Mouse (Mus musculus) lung, embryonic 15.5 days (tissue): ENCODE data around the gene Lrrc23. TPM values are rescaled to one million over a fixed set of nuclear protein-coding genes. Genes with fewer than 3 reads are reported as not detected.

Source experiments
- ATAC-seq: fragments of 200-750 bp; cut with Nextera tagmentation; 2 replicates; pipeline ENCODE4 v1.8.0; 2017; ENCODE audit warnings: moderate number of reproducible peaks, borderline replicate concordance; ENCODE audit not compliant: low FRiP score, low TSS enrichment; ENCODE audit errors: extremely low read depth
- H3K27ac ChIP-seq: fragments of 300-500 bp; sonication (generic); 2 replicates; pipeline ENCODE4 v1.5.1; 2015; ENCODE audit warnings: moderate library complexity, mild to moderate bottlenecking, inconsistent platforms
- H3K27me3 ChIP-seq: fragments of 300-500 bp; sonication (generic); 2 replicates; pipeline ENCODE4 v1.6.1; 2015; ENCODE audit warnings: inconsistent platforms
- H3K36me3 ChIP-seq: fragments of 300-500 bp; sonication (generic); 2 replicates; pipeline ENCODE4 v1.6.1; 2015; ENCODE audit warnings: inconsistent platforms
- H3K4me1 ChIP-seq: fragments of 300-500 bp; sonication (generic); 2 replicates; pipeline ENCODE4 v1.6.1; 2015; ENCODE audit warnings: inconsistent platforms
- H3K4me2 ChIP-seq: fragments of 300-500 bp; sonication (generic); 2 replicates; pipeline ENCODE4 v1.6.1; 2015; ENCODE audit warnings: inconsistent platforms, mild to moderate bottlenecking, moderate library complexity
- H3K4me3 ChIP-seq: fragments of 300-500 bp; sonication (generic); 2 replicates; pipeline ENCODE4 v1.5.1; 2015; ENCODE audit warnings: mild to moderate bottlenecking, inconsistent platforms
- H3K9ac ChIP-seq: fragments of 300-500 bp; sonication (generic); 2 replicates; pipeline ENCODE4 v1.6.1; 2015; ENCODE audit warnings: inconsistent platforms
- H3K9me3 ChIP-seq: fragments of 300-500 bp; sonication (generic); 2 replicates; pipeline ENCODE4 v1.6.1; 2016; ENCODE audit warnings: inconsistent platforms
- WGBS: fragments of 180-500 bp; shearing (Covaris S2); methylation state at CpG from one replicate; pipeline ENCODE4 v1.1.7; 2015; 5-methylcytosine and 5-hydroxymethylcytosine counted together
- polyA plus RNA-seq: library from polyadenylated mRNA; unstranded; fragments of >200 nt; fragmentation: Nextera tagmentation; extraction: Ambion mirVana; gene quantifications from 2 replicates; pipeline ENCODE4 v1.2.1, GENCODE M21; 2015

Gene Lrrc23
- polyA plus RNA-seq, 1 experiment from 2014 or later: 11.7 TPM

DNA sequence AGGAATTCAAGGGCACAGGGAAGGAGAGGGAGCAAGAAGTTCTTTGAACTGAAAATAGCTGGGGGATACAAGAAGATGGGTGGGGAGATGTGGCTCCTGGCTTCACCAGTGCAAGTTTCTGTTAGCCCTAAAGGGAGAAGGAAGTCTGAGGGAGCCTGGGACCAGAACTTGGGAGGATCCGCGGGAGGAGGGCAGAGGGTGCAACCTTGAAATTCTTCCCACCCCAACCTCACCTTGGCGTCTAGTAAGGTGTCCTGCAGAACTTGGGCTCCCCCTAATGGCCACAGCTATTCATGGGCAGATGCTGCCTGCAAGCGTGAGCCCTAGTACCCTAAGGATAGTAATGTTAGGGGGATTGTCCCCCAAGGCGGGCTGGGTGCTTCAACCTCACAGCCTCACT, 20.3 kb downstream of the Lrrc23 start:
- peak overlapping the region; percentile 92; the same call in 1 of the 2 replicates for H3K9ac ChIP-seq
- H3K4me1 ChIP-seq: peaks cover 39% of the 10 kb centered on the region
- ATAC-seq: no peak

GRCm38 (mm10) chr6:124758849-124759232, 20.7 kb downstream of the Lrrc23 start:
- Histone ChIP-seq H3K9ac (peak overlapping the region; percentile 92; the same call in 1 of the 2 replicates), H3K9me3 (no peaks in the 10 kb centered on the region), H3K27ac (peak overlapping the region; percentile 99), H3K4me1 (peaks cover 43% of the 10 kb centered on the region), H3K4me3 (peak overlapping the region; percentile 86), H3K4me2 (peak overlapping the region; percentile 79), H3K36me3 (no peaks in the 10 kb centered on the region), H3K27me3 (peaks cover 3% of the 10 kb centered on the region; the same call in 1 of the 2 replicates)
- no peak for ATAC-seq
- WGBS: 52% methylated on average over 2 of the region's 2 CpGs

More for the DNA sequence above, 20.3 kb downstream of the Lrrc23 start:
- Histone ChIP-seq H3K27ac (peak overlapping the region; percentile 99), H3K4me3 (peak overlapping the region; percentile 11), H3K27me3 (peaks cover 3% of the 10 kb centered on the region; the same call in 1 of the 2 replicates), H3K36me3 (no peaks in the 10 kb centered on the region), H3K9me3 (no peaks in the 10 kb centered on the region), H3K4me2 (peak overlapping the region; percentile 79)
- 5% methylated on average over 5 of the region's 5 CpGs for WGBS

- ATAC-seq: peak; percentile 50; the same call in 1 of the 2 replicates
- 19% methylated on average over 5 of the region's 5 CpGs for WGBS
Observed at GRCm38 (mm10) chr6:124757909-124758848, 21.3 kb downstream of the Lrrc23 start.

GRCm38 (mm10) chr6:124757351-124757880, 22.1 kb downstream of the Lrrc23 start:
- Histone ChIP-seq H3K27me3 (no peaks in the 10 kb centered on the region), H3K4me2 (peak overlapping the region; percentile 79), H3K9me3 (no peaks in the 10 kb centered on the region), H3K4me1 (peaks cover 49% of the 10 kb centered on the region), H3K27ac (peak overlapping the region; percentile 99), H3K9ac (peak overlapping the region; percentile 92), H3K4me3 (peak overlapping the region; percentile 86), H3K36me3 (0 out of 2 replicates have a peak, but pooled peaks cover 4% of the 10 kb centered on the region)
- no peak for ATAC-seq
- WGBS: 5% methylated on average over 5 of the region's 5 CpGs

More at GRCm38 (mm10) chr6:124757909-124758848, 21.3 kb downstream of the Lrrc23 start:
- peak overlapping the region; percentile 79 for H3K4me2 ChIP-seq
- H3K4me3 ChIP-seq: peak overlapping the region; percentile 86
- H3K27me3 ChIP-seq: no peaks in the 10 kb centered on the region
- H3K36me3 ChIP-seq: 0 out of 2 replicates have a peak, but pooled peaks cover 1% of the 10 kb centered on the region
- peak overlapping the region; percentile 99 for H3K27ac ChIP-seq
- H3K4me1 ChIP-seq: peaks cover 49% of the 10 kb centered on the region
- no peaks in the 10 kb centered on the region for H3K9me3 ChIP-seq
- peak overlapping the region; percentile 92 for H3K9ac ChIP-seq

DNA sequence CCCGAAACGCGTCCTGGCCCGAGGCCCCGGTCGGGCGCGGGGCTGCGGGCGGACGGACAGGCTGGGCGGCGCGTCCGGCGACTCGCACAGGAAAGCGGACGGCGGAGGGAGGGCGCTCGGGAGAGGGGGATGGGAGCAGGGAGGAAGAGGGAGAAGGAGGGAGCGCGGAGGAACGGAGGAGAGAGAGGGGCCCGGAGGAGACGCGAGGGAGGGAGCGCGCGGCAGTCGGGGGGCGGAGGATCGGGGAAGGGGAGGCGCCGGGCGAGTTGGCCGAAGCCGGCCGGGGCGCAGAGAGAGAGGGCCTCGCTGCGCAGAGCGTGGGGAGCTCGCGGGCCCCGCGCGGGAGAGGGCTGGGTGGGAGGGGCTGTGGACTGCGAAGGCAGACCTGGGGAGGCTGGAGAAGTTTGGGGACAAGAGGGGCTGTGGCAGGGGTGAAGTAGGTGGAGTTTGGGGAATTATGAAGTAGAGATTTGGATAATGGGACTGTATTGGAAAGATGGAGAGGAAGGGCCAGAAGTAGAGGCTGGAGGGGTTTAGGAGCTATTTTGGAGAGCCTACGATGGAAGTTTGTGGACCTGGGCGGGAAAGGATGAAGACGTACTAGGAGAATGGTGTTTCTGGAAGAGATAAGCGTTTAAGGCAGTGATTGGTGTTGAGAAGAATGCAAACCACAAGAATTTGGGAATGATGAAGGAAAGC, 22.7 kb downstream of the Lrrc23 start:
- peak overlapping the region; percentile 99 for H3K27ac ChIP-seq
- H3K36me3 ChIP-seq: 0 out of 2 replicates have a peak, but pooled peaks cover 4% of the 10 kb centered on the region
- peak overlapping the region; percentile 92 for H3K9ac ChIP-seq
- H3K27me3 ChIP-seq: no peaks in the 10 kb centered on the region
- 2% methylated on average over 44 of the region's 54 CpGs for WGBS
- peak overlapping the region; percentile 86 for H3K4me3 ChIP-seq
- peaks cover 49% of the 10 kb centered on the region for H3K4me1 ChIP-seq
- peak overlapping the region; percentile 79 for H3K4me2 ChIP-seq
- ATAC-seq: peak; percentile 79
- no peaks in the 10 kb centered on the region for H3K9me3 ChIP-seq

DNA sequence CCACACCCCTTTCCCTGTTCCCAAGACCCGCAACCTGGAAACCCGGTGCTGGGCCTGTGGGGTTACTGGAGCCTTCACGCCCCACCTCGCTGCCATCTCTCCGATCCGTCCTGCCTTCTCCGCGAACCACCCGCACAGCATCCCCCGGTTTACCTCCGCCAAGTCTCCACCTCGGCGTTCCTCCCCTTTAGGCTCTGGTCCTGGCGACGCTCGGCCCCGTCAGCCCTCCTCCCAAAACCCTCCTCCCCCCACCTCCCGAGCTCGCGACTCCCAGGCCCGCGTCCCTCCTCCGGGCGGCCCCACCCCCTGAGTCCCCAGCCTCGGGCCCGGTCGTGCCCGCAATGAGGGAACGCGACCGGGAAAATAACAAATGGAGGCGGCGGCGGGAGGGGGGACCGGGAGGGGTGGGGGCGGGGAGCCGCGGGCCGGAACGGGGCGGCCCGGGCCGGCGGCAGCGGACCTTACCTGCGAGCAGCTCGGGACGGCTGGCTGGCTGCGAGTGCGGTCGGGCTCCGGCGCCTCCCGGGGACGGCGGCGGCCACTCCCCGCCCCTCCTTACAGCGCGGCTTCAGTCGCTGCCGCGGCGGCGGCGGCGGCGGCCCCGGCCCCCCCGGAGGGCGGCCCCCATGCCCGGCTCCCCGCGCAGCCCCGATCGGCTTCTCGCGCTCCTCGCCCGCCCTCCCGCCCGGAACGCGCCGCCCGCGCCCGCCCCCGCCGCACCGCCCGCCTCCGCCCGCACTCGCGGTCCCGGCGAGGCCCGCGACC, 23.5 kb downstream of the Lrrc23 start, which contains the start of the genes Gm45234 and Atn1:
Gene Gm45234 (minus strand): TSS at position 191 of the 765 bp plus-strand sequence.
Gene Atn1 (minus strand): TSS at position 694 of the 765 bp plus-strand sequence.
- peak within 1 kb of the TSS; percentile 79 for H3K4me2 ChIP-seq
- H3K9ac ChIP-seq: peak within 1 kb of the TSS; percentile 92
- ATAC-seq: peak; percentile 72
- H3K9me3 ChIP-seq: no peaks in the 10 kb centered on the region
- H3K27ac ChIP-seq: peak within 1 kb of the TSS; percentile 99
- whole genome bisulfite sequencing: under 1% methylated on average over 50 of the region's 100 CpGs
- 0 out of 2 replicates have a peak, but pooled peaks cover 4% of the 10 kb centered on the region for H3K36me3 ChIP-seq
- peaks cover 49% of the 10 kb centered on the region for H3K4me1 ChIP-seq
- peak within 1 kb of the TSS; percentile 86 for H3K4me3 ChIP-seq
- H3K27me3 ChIP-seq: no peaks in the 10 kb centered on the region

DNA sequence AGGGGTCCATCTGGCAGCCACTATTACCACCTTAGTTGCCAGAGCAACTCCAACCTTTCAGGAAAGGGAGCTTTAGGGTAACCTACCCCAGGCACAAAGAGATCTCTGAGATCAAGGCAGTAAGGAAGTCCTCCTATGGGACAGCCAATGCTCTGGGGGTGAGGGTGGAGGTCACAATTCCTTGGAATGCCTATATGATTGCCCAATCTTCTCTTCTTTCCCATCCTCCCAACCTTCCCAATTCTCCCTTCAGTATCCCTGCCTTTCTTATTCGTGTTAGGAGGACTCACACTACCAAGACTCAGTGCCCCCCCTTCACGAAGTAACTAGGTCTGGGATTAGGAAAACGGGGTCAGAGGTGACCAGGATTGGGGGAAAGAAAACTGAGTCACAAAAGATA, 24.2 kb downstream of the Lrrc23 start:
- H3K27me3 ChIP-seq: no peaks in the 10 kb centered on the region
- H3K4me3 ChIP-seq: peak overlapping the region; percentile 86
- H3K27ac ChIP-seq: peak overlapping the region; percentile 99
- peaks cover 49% of the 10 kb centered on the region for H3K4me1 ChIP-seq
- WGBS: 2% methylated on average over 3 of the region's 3 CpGs
- H3K4me2 ChIP-seq: peak overlapping the region; percentile 79
- ATAC-seq: no peak
- no peaks in the 10 kb centered on the region for H3K9me3 ChIP-seq
- H3K36me3 ChIP-seq: 0 out of 2 replicates have a peak, but pooled peaks cover 4% of the 10 kb centered on the region
- peak overlapping the region; percentile 92 for H3K9ac ChIP-seq

DNA sequence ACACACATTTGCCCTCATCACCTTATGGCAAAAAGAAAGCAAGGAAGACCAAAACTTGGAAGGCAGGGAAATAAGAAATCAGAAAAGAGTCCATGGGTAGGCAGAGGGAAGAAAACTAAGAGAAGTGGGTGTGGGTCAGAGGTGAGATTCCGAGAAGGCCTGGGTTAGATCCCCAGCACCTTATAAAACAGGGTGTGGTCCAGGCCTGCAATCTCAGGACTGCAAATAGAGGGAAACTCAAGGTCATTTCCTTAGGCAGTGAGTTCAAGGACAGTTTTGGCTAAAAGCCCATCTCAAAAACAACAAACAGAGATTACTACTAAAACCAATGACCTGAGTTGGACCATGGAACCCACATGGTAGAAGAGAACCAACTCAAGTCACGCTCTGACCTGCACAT, 25.7 kb downstream of the Lrrc23 start:
- 78% methylated on average over 2 of the region's 2 CpGs for WGBS
- no peak for ATAC-seq
- Histone ChIP-seq H3K27me3 (no peaks in the 10 kb centered on the region), H3K4me2 (no peak overlapping the region), H3K36me3 (peaks cover 12% of the 10 kb centered on the region; the same call in 1 of the 2 replicates), H3K27ac (no peak overlapping the region), H3K9me3 (no peaks in the 10 kb centered on the region), H3K4me3 (no peak overlapping the region), H3K9ac (no peak overlapping the region), H3K4me1 (peaks cover 41% of the 10 kb centered on the region)

DNA sequence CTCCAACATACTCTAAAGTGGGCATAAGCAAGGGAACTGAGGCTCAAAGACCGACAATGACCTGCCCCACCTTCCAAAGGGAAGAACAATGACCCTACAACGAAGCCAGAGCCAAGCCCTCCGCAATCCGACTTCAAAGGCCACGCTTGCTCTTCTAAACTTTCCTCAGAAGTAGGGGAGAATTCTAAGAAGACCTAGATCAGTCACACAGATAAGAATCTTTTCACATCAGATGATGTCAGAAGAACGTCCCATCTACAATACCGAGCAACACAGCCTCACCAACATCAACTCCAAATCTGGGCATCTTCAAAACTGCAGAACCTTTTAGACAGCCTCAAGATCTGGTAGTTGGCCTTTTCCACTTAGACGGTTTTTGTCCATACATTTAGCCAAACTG, 29.1 kb downstream of the Lrrc23 start:
- WGBS: 82% methylated on average over 8 of the region's 8 CpGs
- Histone ChIP-seq H3K9me3 (no peaks in the 10 kb centered on the region), H3K36me3 (peaks cover 37% of the 10 kb centered on the region), H3K4me3 (no peak overlapping the region), H3K9ac (no peak overlapping the region), H3K4me1 (peaks cover 36% of the 10 kb centered on the region), H3K27ac (no peak overlapping the region), H3K4me2 (no peak overlapping the region), H3K27me3 (no peaks in the 10 kb centered on the region)
- ATAC-seq: no peak

- H3K36me3 ChIP-seq: peaks cover 59% of the 10 kb centered on the region
- no peak for ATAC-seq
- H3K9me3 ChIP-seq: no peaks in the 10 kb centered on the region
- H3K27me3 ChIP-seq: no peaks in the 10 kb centered on the region
- H3K4me2 ChIP-seq: peak overlapping the region; percentile 93
- 80% methylated on average over 7 of the region's 7 CpGs for WGBS
- no peak overlapping the region for H3K27ac ChIP-seq
- peak overlapping the region; percentile 76; the same call in 1 of the 2 replicates for H3K9ac ChIP-seq
- H3K4me3 ChIP-seq: peak overlapping the region; percentile 46; the same call in 1 of the 2 replicates
- H3K4me1 ChIP-seq: peaks cover 19% of the 10 kb centered on the region
Observed at GRCm38 (mm10) chr6:124746654-124747632, 32.6 kb downstream of the Lrrc23 start.
